7 mouse cellular contexts compared by ENCODE assay signal in the genomic region with DNA sequence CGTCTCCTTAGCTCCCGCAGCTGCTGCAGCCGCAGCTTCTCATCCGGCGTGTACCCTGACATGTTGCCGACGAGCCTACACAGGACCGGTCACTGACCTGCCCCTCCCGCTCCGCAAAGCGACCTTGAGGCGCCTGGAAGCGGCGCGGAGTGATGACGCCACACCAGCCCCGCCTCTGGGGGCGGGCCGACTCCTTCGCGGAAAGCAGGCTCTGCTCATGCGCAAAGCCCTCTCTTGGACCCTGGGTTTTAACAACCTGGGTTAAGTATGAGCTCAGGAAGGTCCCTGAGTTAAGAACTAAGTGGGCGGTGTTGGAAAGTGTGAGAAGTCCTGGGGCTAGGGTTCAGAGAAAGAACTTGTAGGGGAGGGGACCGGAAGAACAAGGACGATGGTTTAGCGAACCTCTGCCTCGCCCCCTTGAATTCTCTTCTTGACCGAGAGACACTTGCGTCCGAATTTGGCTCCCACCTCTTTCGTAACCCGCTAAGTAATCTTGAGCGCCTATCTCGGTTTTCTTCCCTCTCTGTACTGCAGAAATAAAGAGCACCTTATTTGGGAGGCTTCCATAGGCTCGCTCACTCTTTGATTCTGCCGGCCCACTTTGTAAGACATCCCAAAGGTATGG. TPM values are rescaled to one million over a fixed set of nuclear protein-coding genes. Genes with fewer than 3 reads are reported as not detected.
DNase-seq lines count a peak whose midpoint lies in the region; ATAC-seq lines count a peak whose summit lies in the region.

Gene Ndufb6, minus strand, starts transcription at position 146 of the 625 bp plus-strand sequence.

- peak; percentile 98 for ATAC-seq in intestine, embryonic 15.5 days

- 0 out of 2 replicates have a peak, but pooled peaks cover 7% of the 10 kb centered on the region for H3K36me3 ChIP-seq in intestine, embryonic 15.5 days
- peaks cover 20% of the 10 kb centered on the region for H3K36me3 ChIP-seq in midbrain, embryonic 10.5 days

- peak within 1 kb of the TSS; percentile 72 for H3K4me3 ChIP-seq in intestine, embryonic 15.5 days (replicated peaks)
- H3K4me3 ChIP-seq in midbrain, embryonic 10.5 days: peak within 1 kb of the TSS; percentile 89

- H3K27ac ChIP-seq in intestine, embryonic 15.5 days: peak within 1 kb of the TSS; percentile 82
- H3K27ac ChIP-seq in midbrain, embryonic 10.5 days (replicated peaks): peak within 1 kb of the TSS; percentile 86

- H3K27me3 ChIP-seq in intestine, embryonic 15.5 days (replicated peaks): no peaks in the 10 kb centered on the region
- no peaks in the 10 kb centered on the region for H3K27me3 ChIP-seq in midbrain, embryonic 10.5 days (ENCODE audit: low read depth, poor library complexity, severe bottlenecking)

- H3K4me2 ChIP-seq in intestine, embryonic 15.5 days (replicated peaks): peak within 1 kb of the TSS; percentile 60

- H3K4me1 ChIP-seq in intestine, embryonic 15.5 days (replicated peaks): peaks cover 4% of the 10 kb centered on the region; the same call in 1 of the 2 replicates
- peaks cover 17% of the 10 kb centered on the region for H3K4me1 ChIP-seq in midbrain, embryonic 10.5 days

- peak within 1 kb of the TSS; percentile 75 for H3K9ac ChIP-seq in intestine, embryonic 15.5 days

- DNase-seq in adrenal gland, adult 18-20 months (ENCODE audit: low spot score in 2 of 2): peak; percentile 96
- peak; percentile 96 for DNase-seq in embryo, embryonic 11 days
- peak; percentile 90 to 92 for DNase-seq in gastrocnemius, postnatal 36 days
- DNase-seq in left cerebral cortex, postnatal 25 days (ENCODE audit: low spot score in 2 of 2): peak; percentile 93 to 96
- DNase-seq in midbrain, embryonic 10.5 days (ENCODE audit: low spot score): peak; percentile 97
- peak; percentile 98 for DNase-seq in right cerebral cortex, postnatal 4 days

- under 1% methylated on average over 36 of the region's 36 CpGs for WGBS in intestine, embryonic 15.5 days
- under 1% methylated on average over 36 of the region's 36 CpGs for WGBS in midbrain, embryonic 10.5 days

- H3K9me3 ChIP-seq in intestine, embryonic 15.5 days: no peaks in the 10 kb centered on the region
- no peaks in the 10 kb centered on the region for H3K9me3 ChIP-seq in midbrain, embryonic 10.5 days (replicated peaks)

- intact Hi-C loops in gastrocnemius, postnatal 36 days (cut with DNase I): loop anchor here (2.0 to 5.0 kb wide), 2 partner anchors 39 to 137 kb away; partner anchors contain the start of gene Aco1
- intact Hi-C loops in left cerebral cortex, postnatal 25 days (cut with DNase I): loop anchor here (1.0 to 2.0 kb wide), 2 partner anchors 10 to 137 kb away; partner anchors contain the start of genes Aco1, Smim27 and Topors

RNA-seq across cellular contexts. Expression of gene Ndufb6, which starts in this region (rescaled TPM):
- total RNA-seq in adrenal gland, adult 18-20 months (2021): 100 to 1,000 TPM; 232 to 407 TPM
- total RNA-seq in gastrocnemius, postnatal 36 days (2021): 100 to 1,000 TPM; 253 to 256 TPM
- 384 and 393 TPM in 2 replicates for polyA plus RNA-seq in intestine, embryonic 15.5 days (2015; fragmentation: Nextera tagmentation; extraction: Ambion mirVana)
- total RNA-seq in left cerebral cortex, postnatal 25 days (2021): 100 to 1,000 TPM; 183 to 190 TPM
- 300 and 311 TPM in 2 replicates for polyA plus RNA-seq in midbrain, embryonic 10.5 days (2016; fragmentation: Nextera tagmentation; extraction: Ambion mirVana)

Comparison
In these comparisons a context has a peak if more than half of its experiments do, and no peak if none do; other contexts are left out.
1. Peak in every context shown above with its lines: DNase-seq, ATAC-seq, H3K4me3 ChIP-seq and H3K27ac ChIP-seq.